Mouse (Mus musculus) 3134 (cell line): ENCODE measurements around the gene Mfsd4b4.
"Not testable (repeated sequence)": the region's sequence is repeated elsewhere in the genome, so short reads cannot be mapped to it uniquely, and the experiment has no call there.

ENCODE experiments used
- DNase-seq: peaks from one replicate; pipeline ENCODE4 v3.0.0-alpha.2; 2011; ENCODE audit warnings: low spot score; ENCODE audit not compliant: insufficient read length; ENCODE audit errors: extremely low read depth

Gene Mfsd4b4

DNA sequence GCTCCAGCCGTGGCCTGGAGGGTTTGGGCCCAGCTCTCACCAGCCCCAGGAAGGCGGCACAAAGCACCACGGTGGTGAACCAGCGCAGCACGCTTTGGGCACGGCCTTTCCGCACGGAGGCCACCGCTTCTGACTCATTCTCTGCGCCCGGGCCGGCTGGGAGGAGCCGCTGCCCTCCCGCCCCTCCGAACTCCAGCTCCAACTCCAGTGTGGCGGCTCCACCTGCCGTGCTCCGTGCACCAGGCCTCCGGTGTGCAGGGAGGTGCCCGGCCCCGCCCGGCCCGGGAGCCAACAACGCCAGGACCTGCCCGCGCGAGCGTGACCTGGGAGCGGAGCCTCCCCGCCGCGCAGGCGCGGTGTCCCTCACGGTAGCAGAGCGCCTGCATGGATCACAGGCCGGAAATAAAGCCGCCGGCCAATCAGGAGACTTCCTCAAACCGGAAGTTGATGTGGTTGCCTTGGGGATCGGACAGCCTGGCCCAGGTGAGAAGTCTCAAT is at the start of gene Mfsd4b4:
Mfsd4b4 (minus strand) TSS at position 365 of the 498 bp plus-strand sequence.
- DNase-seq, result peak; percentile 93

DNA sequence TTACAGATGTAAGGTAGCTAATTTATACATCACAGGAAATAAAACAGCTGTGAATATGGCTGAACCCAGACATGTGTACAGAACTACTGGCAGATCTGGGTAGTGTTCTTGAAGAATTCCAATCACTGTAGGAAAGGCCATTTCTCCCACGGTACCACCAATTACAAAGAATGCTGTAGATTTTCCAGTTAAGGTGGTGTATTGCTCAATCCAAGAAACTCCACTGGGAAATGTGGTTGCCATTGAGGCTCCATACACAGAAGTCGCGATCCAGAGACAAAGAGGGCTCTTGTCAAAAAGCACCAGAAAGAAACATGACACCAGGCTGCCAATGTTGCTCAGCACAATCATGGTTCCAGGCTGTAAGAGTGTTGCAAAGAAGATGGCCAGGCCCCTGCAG is 48.2 kb upstream of the Mfsd4b4 start:
- DNase-seq, result peak; percentile 15

DNA sequence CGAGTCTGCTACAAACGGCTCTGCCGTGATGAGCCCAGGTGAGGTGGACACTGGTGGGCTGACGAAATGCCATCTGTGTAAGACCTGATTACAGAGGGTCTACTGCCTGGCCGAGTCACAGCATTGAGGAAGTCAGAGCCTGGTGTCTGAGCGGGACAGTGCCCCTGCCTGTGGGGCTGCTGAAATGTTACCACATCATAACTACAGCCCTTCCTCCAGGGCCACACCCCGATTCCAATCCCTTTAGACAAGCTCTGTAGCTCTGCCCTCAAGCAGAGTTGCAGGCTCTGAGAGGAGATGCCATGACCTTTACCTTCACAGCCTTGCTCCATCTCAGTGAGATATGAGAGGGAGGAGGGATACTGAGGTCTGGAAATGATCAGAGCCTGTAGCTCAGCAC is 37.5 kb upstream of the Mfsd4b4 start:
- DNase-seq, result no peak

DNA sequence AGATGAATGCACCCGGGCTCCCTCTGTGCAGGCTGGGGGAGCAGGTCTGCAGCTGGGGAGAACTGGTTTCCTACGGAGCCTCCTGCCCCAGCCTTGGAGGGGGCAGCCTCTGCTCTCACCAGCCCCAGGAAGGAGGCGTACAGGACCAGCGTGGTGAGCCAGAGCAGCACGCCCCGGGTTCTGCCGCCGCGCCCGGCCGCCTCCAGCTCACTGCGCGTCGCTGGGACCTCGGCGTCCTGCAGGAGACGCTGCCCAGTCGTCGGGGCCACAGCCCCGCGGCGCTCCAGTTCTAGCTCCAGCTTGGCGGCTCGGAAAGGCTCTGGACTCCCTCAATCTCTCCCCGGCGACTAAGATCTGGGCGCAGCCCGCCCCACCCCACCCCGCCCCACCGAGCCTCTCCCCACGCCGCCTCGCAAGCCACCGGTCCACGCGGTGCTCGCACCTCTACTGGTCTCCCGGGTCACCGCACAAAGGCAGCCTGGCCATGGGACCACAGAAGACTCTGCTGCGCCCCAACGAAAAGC is 27.6 kb upstream of the Mfsd4b4 start, which contains the start of gene Mfsd4b2:
Mfsd4b2 (minus strand) TSS at position 308 of the 524 bp plus-strand sequence.
- DNase-seq, result no peak

DNA sequence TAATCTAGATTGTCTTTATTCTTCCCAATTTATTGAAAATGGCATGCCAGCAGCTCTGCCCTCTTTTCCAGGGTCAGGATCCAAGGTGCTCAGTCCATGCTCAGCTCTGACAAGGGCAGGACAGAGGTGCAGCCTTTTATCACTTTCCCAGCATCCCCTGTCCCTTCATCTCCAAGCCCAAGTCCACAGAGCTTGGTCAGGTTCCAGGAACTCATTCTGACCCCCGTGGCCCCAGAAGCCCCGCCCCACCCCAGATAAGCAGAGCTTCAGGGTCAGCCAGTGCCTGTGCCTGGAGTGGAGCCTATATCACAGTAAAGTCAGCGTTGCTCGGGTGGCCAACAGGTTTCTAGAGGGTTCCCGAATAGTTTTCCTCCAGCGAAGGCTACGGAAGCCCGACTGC is 25.5 kb upstream of the Mfsd4b4 start:
- not testable (repeated sequence) for DNase-seq

DNA sequence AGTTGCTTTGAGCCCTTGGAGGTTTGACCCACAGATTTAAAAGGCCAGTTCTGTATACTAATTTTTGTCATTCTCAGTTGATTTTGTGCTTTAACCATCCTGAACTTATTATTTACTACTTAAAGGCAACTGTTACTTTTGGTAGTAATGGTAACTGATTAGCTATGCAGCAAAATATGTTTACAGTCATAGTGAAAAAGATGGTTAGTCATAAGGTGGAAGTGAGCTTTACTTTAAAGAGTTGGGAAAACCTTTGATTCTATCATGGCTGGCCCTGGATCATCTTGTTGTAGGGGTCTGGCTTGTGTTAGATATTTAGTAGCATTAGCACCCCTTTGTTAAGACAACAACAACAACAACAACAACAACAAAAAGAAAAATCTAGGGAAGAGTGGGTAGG is 13.6 kb upstream of the Mfsd4b4 start:
- no peak for DNase-seq

DNA sequence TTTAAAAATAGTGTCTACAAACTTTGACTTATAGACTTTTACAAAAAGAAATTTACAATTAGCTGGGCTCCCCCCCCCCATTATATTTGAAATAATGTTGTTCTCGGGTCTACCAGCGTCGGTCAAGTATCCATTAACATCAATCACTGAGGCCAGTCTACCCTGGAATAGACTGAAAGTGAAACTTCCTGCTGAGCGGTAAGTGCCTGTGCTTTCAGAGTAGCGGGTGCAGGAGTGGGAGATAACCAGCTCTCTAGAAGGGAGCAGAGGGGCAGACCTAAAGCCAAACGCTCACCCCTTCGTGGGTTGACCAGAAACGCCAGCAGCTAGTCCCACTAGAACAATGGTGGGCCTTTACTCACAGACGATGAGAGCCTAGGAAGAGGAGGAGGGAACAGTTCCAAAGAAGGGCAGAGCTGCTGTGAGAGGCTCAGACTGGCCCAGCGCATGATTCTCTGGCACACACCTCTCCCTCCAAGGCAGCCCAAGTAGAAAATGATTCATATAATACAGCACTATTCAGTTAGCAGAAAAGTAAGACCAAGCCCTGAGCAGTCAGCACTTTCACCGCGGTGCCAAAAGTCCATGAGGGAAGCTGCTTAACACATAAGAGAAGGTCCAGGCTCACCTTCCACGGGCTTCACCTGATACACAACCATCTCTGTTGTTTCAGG is 9.9 kb upstream of the Mfsd4b4 start:
- peak; percentile 26 for DNase-seq

DNA sequence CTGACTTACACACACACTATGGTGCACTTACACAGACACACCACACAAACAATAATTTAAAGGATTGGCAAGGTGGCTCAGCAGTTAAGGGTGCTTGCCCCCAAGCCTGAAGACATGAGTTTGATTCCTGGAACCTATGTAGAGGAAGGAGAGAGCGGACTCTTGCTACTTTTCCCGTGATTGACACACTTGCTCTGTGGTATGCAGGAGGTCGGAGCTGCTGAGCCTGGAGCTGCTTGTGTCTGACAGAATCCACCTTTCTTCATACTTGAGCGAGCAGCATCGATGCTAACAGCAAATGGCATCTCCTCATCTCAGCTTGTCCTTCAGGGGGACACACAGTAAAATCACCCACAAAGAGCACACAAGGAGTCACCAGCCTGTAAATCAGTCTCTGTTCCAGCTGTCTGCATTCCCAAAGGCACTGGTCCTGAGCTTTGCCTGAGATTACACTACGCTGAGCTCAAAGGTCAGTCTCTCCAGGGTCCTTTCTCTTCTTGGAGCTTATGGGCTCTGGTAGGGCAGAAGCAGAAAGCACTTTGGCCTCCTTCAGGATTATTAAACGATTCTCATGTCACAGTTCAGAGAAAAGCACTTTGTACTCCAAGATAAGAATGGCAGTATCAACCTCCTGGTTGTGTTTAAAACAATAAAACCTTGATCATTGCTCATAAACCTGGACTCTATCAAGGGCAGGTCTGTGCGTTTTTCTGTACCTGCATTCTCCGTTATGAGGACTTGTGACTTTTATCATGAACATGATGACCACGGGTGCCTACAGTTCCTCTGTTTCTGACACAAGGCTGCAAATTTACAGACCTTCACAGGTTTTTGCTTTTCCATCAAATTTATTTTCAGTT is 8.0 kb upstream of the Mfsd4b4 start:
- DNase-seq, result no peak

DNA sequence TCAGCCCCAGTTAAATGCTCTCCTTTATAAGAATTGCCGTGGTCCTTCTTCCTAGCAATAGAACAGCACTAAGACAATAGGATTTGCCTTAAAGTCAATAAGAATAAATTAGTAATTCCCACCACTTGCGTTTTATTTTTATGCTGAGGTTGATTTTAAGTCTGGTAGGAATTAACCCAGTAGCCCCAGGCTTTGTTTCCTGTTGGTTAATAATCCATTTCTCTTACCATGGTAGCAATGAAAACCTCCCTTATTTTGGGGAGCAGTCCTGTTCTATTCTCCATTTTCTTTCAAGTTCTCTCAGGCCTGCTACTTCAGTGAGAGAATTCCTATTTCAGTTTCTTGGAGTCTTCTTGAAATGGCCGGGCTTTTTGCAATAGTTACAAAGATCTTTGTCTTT is 5.2 kb upstream of the Mfsd4b4 start:
- no peak for DNase-seq

DNA sequence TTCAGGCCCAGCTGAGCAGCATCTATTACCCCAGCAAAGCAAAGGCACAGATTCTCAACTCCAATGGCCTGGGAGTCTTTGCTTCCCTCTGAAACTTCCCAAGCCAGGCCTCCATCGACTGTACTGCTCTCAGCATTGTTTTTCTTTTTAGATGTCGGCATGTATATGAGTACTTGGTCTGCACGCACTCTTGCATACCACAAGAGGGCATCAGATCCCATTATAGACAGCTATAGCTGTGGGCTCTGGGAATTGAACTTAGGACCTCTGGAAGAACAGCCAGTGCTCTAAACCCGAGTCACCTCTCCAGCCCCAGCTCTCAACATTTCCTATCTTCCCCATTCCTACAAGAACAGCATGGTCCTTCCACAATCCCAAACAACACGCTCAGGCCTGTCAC is 2.5 kb downstream of the Mfsd4b4 start:
- DNase-seq, result no peak

DNA sequence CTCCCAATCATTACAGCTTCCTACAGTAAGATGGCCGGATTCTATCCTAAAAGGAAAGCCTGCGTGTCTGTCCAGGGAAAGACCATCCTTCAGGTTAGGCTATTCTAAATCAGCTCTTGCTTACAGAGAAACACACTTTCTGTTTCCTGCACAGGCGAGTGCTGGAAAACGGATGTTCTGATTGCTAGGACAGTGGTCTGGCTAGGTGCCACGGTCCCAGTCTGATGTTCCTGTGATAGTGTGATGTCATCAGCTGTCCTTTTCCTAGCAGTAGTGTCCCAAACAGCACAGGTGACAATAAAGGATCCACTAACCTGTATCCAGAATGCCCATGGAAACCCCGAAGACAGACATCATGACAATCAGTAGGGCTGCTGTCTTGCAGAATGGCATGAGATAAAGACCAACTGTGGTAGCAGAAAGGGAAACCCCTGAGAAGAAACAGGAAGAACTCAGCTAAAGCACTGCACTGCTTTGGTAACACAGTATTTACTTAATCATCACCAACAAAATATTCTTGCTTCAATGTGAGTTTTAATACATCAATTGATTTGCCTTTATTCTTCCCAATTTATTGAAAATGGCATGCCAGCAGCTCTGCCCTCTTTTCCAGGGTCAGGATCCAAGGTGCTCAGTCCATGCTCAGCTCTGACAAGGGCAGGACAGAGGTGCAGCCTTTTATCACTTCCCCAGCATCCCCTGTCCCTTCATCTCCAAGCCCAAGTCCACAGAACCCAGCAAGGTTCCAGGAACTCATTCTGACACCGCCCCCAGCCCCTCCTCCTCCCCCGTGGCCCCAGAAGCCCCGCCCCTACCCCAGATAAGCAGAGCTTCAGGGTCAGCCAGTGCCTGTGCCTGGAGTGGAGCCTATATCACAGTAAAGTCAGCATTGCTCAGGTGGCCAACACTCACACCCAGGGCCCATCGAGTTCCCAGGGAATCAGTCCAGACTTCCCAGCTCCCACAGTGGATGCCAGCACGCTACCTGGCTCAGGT is 5.0 kb downstream of the Mfsd4b4 start:
- no peak for DNase-seq

DNA sequence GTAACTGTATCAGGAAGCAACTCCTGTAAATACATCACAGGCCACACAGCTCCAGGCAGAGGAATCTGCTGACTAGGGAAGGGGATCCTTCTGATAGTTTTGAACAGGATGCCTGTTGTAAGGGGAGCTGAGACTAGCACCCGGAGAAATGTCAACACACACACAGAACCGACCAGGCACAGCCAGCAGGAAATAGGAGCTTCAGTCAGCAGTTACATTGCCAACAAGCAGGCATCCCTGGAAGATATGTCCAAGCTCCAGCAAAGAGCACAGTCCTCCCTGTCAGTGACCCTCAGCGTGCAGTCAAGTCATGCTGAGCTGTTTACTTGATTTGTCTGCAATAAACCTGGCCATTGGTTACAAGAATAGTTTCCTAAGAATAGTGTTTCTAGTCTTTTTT is 10.4 kb downstream of the Mfsd4b4 start:
- no peak for DNase-seq

DNA sequence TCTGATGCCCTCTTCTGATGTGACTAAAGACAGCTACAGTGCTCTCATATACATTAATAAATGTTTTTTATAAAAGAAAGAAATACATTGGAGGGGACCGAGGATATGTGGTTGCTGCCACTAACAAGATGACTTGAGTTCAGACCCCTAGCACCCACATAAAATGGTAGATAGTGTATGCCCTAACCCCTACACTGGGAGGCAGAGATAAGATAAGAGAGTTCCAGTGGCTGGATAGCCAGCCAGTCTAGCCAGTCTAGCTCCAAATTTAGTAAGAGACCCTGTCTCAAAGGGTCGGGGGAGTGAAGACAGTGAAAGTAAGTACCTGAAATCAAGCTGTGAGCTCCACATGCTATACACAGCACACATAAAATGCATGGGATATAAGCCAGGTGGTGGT is 33.5 kb downstream of the Mfsd4b4 start:
- no peak for DNase-seq

DNA sequence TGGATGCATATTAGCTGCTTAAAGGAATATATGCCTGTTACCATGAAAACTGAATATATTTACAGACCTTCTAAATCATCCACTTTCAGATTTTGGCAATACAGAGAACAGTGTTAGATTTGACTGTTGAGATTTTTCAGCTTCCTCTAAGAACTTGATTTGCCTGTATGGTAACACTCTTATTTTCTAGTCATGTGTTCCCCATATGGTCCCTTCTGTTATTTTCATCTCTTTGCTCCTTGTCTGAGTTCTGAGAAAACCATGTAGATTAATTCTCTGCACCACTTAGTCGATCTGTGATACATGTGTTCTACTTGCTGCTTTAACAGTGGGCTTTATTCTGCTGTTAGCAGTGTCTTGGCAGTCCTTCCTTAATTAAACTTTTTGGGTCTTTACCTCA is 56.4 kb downstream of the Mfsd4b4 start:
- no peak for DNase-seq
